7 mouse cellular contexts compared by ENCODE assay signal in the genomic region with DNA sequence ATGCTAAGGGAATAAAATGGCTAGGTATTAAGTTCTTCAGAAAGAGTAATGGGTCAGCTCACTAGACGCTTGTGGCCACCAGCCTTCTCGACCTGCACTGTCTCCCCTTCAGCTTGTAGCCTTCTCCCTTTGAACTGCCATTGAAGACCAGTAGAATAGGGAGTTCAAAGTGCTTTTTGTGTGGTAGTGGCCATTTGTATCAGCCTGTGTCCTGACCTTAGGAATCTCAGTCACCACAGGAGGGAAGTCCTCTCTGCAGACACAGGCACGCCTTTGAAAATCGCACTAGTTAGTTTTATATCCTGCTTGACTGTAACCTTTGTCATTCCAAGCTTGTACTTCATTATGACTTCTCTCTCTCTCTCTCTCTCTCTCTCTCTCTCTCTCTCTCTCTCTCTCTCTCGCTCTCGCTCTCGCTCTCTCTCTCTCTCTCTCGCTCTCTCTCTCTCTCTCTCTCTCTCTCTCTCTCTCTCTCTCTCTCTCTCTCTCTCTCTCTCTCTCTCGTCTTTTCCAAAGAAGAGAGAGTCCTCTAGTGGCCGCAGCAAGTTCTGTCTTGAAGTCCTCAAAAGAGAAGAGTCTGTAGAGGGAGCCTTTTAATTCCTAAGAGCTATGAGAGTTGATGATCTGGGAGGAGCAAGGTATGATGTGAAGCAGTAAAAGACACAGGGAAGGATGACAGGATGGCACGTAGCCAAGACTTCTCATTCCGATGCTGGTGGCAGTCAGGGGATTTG.
DNase-seq lines count a peak whose midpoint lies in the region; ATAC-seq and TF ChIP-seq lines count a peak whose summit lies in the region.

No protein-coding gene starts in this region.

- 19% methylated on average over 8 of the region's 12 CpGs for WGBS in midbrain, embryonic 13.5 days
- WGBS in stomach, embryonic 15.5 days, result 27% methylated on average over 8 of the region's 12 CpGs

- peak; percentile 54 for DNase-seq in adrenal gland, postnatal 14 days
- DNase-seq in gastrocnemius, adult 8-10 months (ENCODE audit: low spot score in 2 of 2), result peak; percentile 3 to 6
- peak; percentile 30 for DNase-seq in induced T-regulatory cell, adult 2 months (ENCODE audit: low read depth)
- peak; percentile 33 to 45 for DNase-seq in left cerebral cortex, adult 2 months (ENCODE audit: extremely low spot score in 1 of 2, low spot score in 2 of 2)

- intact Hi-C loops in left cerebral cortex, adult 2 months (cut with DNase I), result loop anchor here (2.0 to 5.0 kb wide), 4 partner anchors 79 to 1089 kb away; no protein-coding TSS in a partner anchor

- ATAC-seq in midbrain, embryonic 13.5 days, result peak; percentile 83
- no peak for ATAC-seq in stomach, embryonic 15.5 days (ENCODE audit: insufficient read depth, low FRiP score, low read depth)

- no peaks in the 10 kb centered on the region for H3K9me3 ChIP-seq in midbrain, embryonic 13.5 days
- H3K9me3 ChIP-seq in stomach, embryonic 15.5 days, result no peaks in the 10 kb centered on the region

- H3K27me3 ChIP-seq in midbrain, embryonic 13.5 days, result peaks cover 21% of the 10 kb centered on the region
- H3K27me3 ChIP-seq in stomach, embryonic 15.5 days (replicated peaks), result no peaks in the 10 kb centered on the region

- peak overlapping the region; percentile 38 for H3K4me2 ChIP-seq in midbrain, embryonic 13.5 days (replicated peaks)
- H3K4me2 ChIP-seq in stomach, embryonic 15.5 days, result peak overlapping the region; percentile 43

- no peaks in the 10 kb centered on the region for H3K36me3 ChIP-seq in midbrain, embryonic 13.5 days
- no peaks in the 10 kb centered on the region for H3K36me3 ChIP-seq in stomach, embryonic 15.5 days

- no peak for TF ChIP-seq POLR2A in cortical plate, adult 2 months (IDR thresholded peaks at IDR 0.05; ENCODE audit: extremely low read depth, insufficient read depth, low read length)

- H3K9ac ChIP-seq in midbrain, embryonic 13.5 days (replicated peaks), result no peak overlapping the region
- H3K9ac ChIP-seq in stomach, embryonic 15.5 days, result no peak overlapping the region

- TF ChIP-seq CTCF in cortical plate, adult 2 months (IDR thresholded peaks at IDR 0.05; ENCODE audit: extremely low read depth, insufficient read depth, low read length), result peak; percentile 37; the same call in 1 of the 2 replicates
- TF ChIP-seq CTCF in left cerebral cortex, adult 2 months (IDR thresholded peaks at IDR 0.05), result peak; percentile 62

- no peak overlapping the region for H3K27ac ChIP-seq in cortical plate, adult 2 months (ENCODE audit: insufficient read depth, low read length)
- H3K27ac ChIP-seq in left cerebral cortex, adult 2 months, result no peak overlapping the region
- H3K27ac ChIP-seq in midbrain, embryonic 13.5 days, result no peak overlapping the region
- no peak overlapping the region for H3K27ac ChIP-seq in stomach, embryonic 15.5 days

- peaks cover 2% of the 10 kb centered on the region; the same call in 1 of the 2 replicates for H3K4me1 ChIP-seq in cortical plate, adult 2 months (ENCODE audit: control insufficient read depth, insufficient read depth, low read length)
- peaks cover 4% of the 10 kb centered on the region; the same call in 1 of the 2 replicates for H3K4me1 ChIP-seq in midbrain, embryonic 13.5 days (replicated peaks)
- no peaks in the 10 kb centered on the region for H3K4me1 ChIP-seq in stomach, embryonic 15.5 days

- H3K4me3 ChIP-seq in cortical plate, adult 2 months (ENCODE audit: insufficient read depth, low read length), result no peak overlapping the region; the same call in 1 of the 2 replicates
- H3K4me3 ChIP-seq in left cerebral cortex, adult 2 months, result 0 out of 2 replicates have a peak overlapping the region, but pooled peaks have one; percentile 7
- no peak overlapping the region; the same call in 1 of the 2 replicates for H3K4me3 ChIP-seq in midbrain, embryonic 13.5 days (replicated peaks)
- no peak overlapping the region; the same call in 1 of the 2 replicates for H3K4me3 ChIP-seq in stomach, embryonic 15.5 days (replicated peaks)
